Mouse (Mus musculus): ENCODE data around the gene Hist2h3c1.

DNA sequence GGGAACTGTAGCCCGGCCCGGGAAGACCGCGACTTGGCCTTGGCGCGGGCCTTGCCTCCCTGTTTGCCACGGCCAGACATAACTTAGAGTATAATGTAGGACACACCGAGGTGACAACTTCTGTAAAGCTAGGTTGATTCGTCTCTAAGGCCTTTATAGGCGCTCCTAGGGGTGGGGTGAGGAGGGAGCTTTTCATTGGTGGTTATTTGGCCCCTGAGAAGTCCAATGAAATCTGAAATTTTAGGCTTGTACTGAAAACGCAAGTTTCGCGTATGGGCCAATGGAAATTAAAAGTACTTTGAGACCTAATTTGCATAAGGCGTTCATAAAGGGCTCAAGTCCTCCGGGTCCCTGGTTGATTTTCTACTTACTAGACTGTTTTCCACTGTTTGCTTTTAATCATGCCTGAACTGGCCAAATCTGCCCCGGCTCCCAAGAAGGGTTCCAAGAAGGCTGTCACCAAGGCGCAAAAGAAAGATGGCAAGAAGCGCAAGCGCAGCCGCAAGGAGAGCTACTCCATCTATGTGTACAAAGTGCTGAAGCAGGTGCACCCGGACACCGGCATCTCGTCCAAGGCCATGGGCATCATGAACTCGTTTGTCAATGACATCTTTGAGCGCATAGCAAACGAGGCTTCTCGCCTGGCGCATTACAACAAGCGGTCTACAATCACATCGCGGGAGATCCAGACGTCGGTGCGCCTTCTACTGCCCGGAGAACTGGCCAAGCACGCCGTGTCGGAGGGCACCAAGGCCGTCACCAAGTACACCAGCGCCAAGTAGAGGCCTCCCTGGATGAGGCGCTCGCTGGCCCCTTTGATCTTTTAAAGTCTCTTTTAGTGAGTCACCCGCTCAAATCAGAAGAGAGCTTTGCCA is 25.5 kb upstream of the Hist2h3c1 start, which contains the start of the genes Hist2h2ac and Hist2h2be:
- peak; percentile 51; the same call in 1 of the 2 replicates for TF ChIP-seq POLR2A (IDR thresholded peaks at IDR 0.05; ENCODE audit: insufficient read depth, low read depth, low read length)
- no peak for TF ChIP-seq CTCF (IDR thresholded peaks at IDR 0.05; ENCODE audit: insufficient read depth, low read depth, low read length)

Measured in olfactory bulb, adult 2 months (tissue).